Mouse (Mus musculus) small intestine, adult 2 months (tissue): ENCODE results near the gene Opa1.

Experiments used
- CTCF ChIP-seq: fragments of 200-500 bp; IDR thresholded peaks from 2 replicates; pipeline ENCODE4 v1.5.1; 2012; ENCODE audit warnings: low read depth, mild to moderate bottlenecking, control low read depth, inconsistent platforms, low read length, moderate library complexity, mixed read lengths; ENCODE audit not compliant: insufficient replicate concordance, insufficient read length; ENCODE audit errors: extremely low read depth
- POLR2A ChIP-seq: fragments of 200-500 bp; IDR thresholded peaks from 2 replicates; pipeline ENCODE4 v1.6.1; 2012; ENCODE audit warnings: low read depth, mild to moderate bottlenecking, control low read depth, inconsistent platforms, low read length, moderate library complexity

DNA sequence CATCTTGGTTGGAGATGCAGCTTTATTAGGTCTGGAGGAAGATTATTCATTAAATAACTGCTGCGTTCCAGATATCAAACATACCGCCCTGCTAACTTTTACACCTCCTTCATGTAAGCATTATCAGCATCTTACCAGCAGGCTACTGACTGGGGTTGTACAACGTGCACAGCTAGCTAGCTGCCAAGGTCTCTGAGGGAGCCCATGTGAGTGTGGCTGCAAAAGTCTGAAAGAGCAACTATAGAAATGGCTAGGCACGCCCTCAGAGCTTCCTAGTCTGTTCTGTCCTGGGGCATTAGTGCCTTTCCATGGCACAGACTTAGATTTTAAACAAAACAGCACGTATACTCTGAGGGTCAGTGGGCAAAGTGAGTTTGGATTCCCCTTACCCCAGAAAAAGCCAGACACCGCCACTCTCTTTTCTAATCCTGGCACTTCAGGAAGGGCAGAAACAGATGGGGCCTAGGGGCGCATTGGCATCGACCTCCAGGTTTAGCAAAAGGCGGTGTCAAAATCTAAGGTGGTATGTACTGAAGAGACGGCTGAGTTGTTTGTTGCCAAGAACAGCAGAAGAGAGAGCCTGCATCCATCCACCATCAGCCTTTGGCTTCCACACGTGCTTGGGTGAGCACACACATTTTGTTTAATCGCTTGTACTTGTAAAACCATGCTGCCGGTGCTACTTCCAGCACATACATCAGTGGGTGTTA lies 80.1 kb downstream of the Opa1 start:
- TF ChIP-seq POLR2A (no peak), CTCF (no peak)
